Comparison of ENCODE assay signal across 10 mouse cellular contexts in the genomic region with DNA sequence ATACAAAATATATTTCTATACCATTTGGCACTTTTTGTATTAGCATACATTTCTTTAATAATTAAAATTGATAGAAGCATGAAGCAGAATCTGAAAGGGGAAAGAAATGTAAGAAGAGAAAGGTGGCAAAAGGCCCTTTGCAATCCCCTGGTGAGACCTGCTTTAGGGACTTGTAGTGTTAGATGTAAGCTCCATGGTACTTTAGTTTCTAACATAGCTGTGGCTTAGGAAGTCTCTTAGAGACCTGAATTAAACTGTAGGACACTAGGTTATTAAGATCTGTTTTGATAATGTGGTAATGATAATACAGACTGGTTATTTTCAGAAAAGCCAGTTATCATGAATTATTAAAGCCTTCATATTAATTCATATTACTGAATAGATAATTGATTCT. TPM values are rescaled to one million over a fixed set of nuclear protein-coding genes. Genes with fewer than 3 reads are reported as not detected.
DNase-seq lines count a peak whose midpoint lies in the region; ATAC-seq and TF ChIP-seq lines count a peak whose summit lies in the region.
"Had no signal": no experiment of that assay in that cellular context is flagged by ENCODE, and none has a peak within 500 bp of the region (broad histone marks: within the 10 kb centered on the region; RNA-seq: fewer than 3 reads in every experiment).

No protein-coding gene starts in this region.

- H3K36me3 ChIP-seq in intestine, embryonic 14.5 days (ENCODE audit: control insufficient read depth, insufficient read depth, low read length): no peaks in the 10 kb centered on the region
- no peaks in the 10 kb centered on the region for H3K36me3 ChIP-seq in intestine, embryonic 16.5 days (ENCODE audit: control insufficient read depth, insufficient read depth, low read length)
- no peaks in the 10 kb centered on the region for H3K36me3 ChIP-seq in forebrain, embryonic 12.5 days (replicated peaks)
- H3K36me3 ChIP-seq in forebrain, postnatal 0 days (ENCODE audit: insufficient read depth): no peaks in the 10 kb centered on the region
- H3K36me3 ChIP-seq in midbrain, postnatal 0 days (ENCODE audit: insufficient read depth, low read length): no peaks in the 10 kb centered on the region
- no peaks in the 10 kb centered on the region for H3K36me3 ChIP-seq in limb, embryonic 10.5 days
- H3K36me3 ChIP-seq: lung, embryonic 15.5 days; stomach, embryonic 15.5 days had no signal

- no peak for DNase-seq in intestine, embryonic 14.5 days (ENCODE audit: low spot score)
- DNase-seq in forebrain, postnatal 0 days: no peak
- DNase-seq in midbrain, postnatal 0 days (ENCODE audit: low spot score): no peak
- no peak for DNase-seq in spleen, adult 12 weeks (ENCODE audit: low spot score)
- DNase-seq in limb, embryonic 10.5 days (ENCODE audit: low spot score): no peak
- DNase-seq in T-cell, adult 2 months (ENCODE audit: low spot score): no peak

- no peak for TF ChIP-seq CTCF in forebrain, postnatal 0 days (IDR thresholded peaks at IDR 0.05; ENCODE audit: low read depth)
- no peak for TF ChIP-seq CTCF in midbrain, postnatal 0 days (IDR thresholded peaks at IDR 0.05)

- H3K27ac ChIP-seq in intestine, embryonic 14.5 days (ENCODE audit: low read depth): no peak overlapping the region
- H3K27ac ChIP-seq in intestine, embryonic 16.5 days (ENCODE audit: low read length): no peak overlapping the region
- no peak overlapping the region for H3K27ac ChIP-seq in forebrain, embryonic 12.5 days
- H3K27ac ChIP-seq in forebrain, postnatal 0 days (ENCODE audit: low read depth, low read length): no peak overlapping the region
- no peak overlapping the region for H3K27ac ChIP-seq in midbrain, postnatal 0 days (ENCODE audit: low read depth, low read length)
- H3K27ac ChIP-seq in limb, embryonic 10.5 days: no peak overlapping the region
- H3K27ac ChIP-seq: lung, embryonic 15.5 days; stomach, embryonic 15.5 days had no signal

- no peak overlapping the region for H3K9ac ChIP-seq in intestine, embryonic 14.5 days (ENCODE audit: low read length)
- no peak overlapping the region for H3K9ac ChIP-seq in intestine, embryonic 16.5 days (ENCODE audit: low read depth, low read length)
- H3K9ac ChIP-seq in forebrain, embryonic 12.5 days: no peak overlapping the region
- H3K9ac ChIP-seq in forebrain, postnatal 0 days: no peak overlapping the region
- H3K9ac ChIP-seq in midbrain, postnatal 0 days (replicated peaks; ENCODE audit: low read length, poor library complexity, severe bottlenecking): no peak overlapping the region
- H3K9ac ChIP-seq: lung, embryonic 15.5 days; stomach, embryonic 15.5 days had no signal

- H3K4me1 ChIP-seq in intestine, embryonic 14.5 days (replicated peaks; ENCODE audit: control insufficient read depth, insufficient read depth, low read length): no peaks in the 10 kb centered on the region
- H3K4me1 ChIP-seq in intestine, embryonic 16.5 days (ENCODE audit: control insufficient read depth, insufficient read depth, low read length): no peaks in the 10 kb centered on the region
- no peaks in the 10 kb centered on the region for H3K4me1 ChIP-seq in forebrain, embryonic 12.5 days
- no peaks in the 10 kb centered on the region for H3K4me1 ChIP-seq in forebrain, postnatal 0 days (ENCODE audit: insufficient read depth)
- no peaks in the 10 kb centered on the region for H3K4me1 ChIP-seq in midbrain, postnatal 0 days (ENCODE audit: insufficient read depth, low read length)
- no peaks in the 10 kb centered on the region for H3K4me1 ChIP-seq in limb, embryonic 10.5 days
- H3K4me1 ChIP-seq: lung, embryonic 15.5 days; stomach, embryonic 15.5 days had no signal

- H3K4me3 ChIP-seq in intestine, embryonic 14.5 days (ENCODE audit: low read depth, low read length): no peak overlapping the region
- no peak overlapping the region for H3K4me3 ChIP-seq in intestine, embryonic 16.5 days (ENCODE audit: low read length)
- H3K4me3 ChIP-seq in forebrain, embryonic 12.5 days (replicated peaks): no peak overlapping the region
- H3K4me3 ChIP-seq in forebrain, postnatal 0 days (ENCODE audit: low read depth, low read length): peak overlapping the region; percentile 4; the same call in 1 of the 2 replicates
- no peak overlapping the region for H3K4me3 ChIP-seq in midbrain, postnatal 0 days (ENCODE audit: low read depth, low read length)
- H3K4me3 ChIP-seq in limb, embryonic 10.5 days: no peak overlapping the region
- H3K4me3 ChIP-seq: stomach, embryonic 15.5 days had no signal

- no peaks in the 10 kb centered on the region for H3K9me3 ChIP-seq in intestine, embryonic 14.5 days (ENCODE audit: control insufficient read depth, low read length)
- no peaks in the 10 kb centered on the region for H3K9me3 ChIP-seq in intestine, embryonic 16.5 days (ENCODE audit: control insufficient read depth, low read length)
- H3K9me3 ChIP-seq in forebrain, embryonic 12.5 days: no peaks in the 10 kb centered on the region
- no peaks in the 10 kb centered on the region for H3K9me3 ChIP-seq in forebrain, postnatal 0 days (ENCODE audit: low read length)
- no peaks in the 10 kb centered on the region for H3K9me3 ChIP-seq in midbrain, postnatal 0 days (ENCODE audit: low read length)
- no peaks in the 10 kb centered on the region for H3K9me3 ChIP-seq in limb, embryonic 10.5 days (replicated peaks)
- H3K9me3 ChIP-seq: lung, embryonic 15.5 days; stomach, embryonic 15.5 days had no signal

- H3K27me3 ChIP-seq in intestine, embryonic 14.5 days (replicated peaks; ENCODE audit: control insufficient read depth, insufficient read depth, low read length): no peaks in the 10 kb centered on the region
- H3K27me3 ChIP-seq in intestine, embryonic 16.5 days (replicated peaks; ENCODE audit: control insufficient read depth, insufficient read depth, low read length): no peaks in the 10 kb centered on the region
- H3K27me3 ChIP-seq in forebrain, embryonic 12.5 days: no peaks in the 10 kb centered on the region
- no peaks in the 10 kb centered on the region for H3K27me3 ChIP-seq in forebrain, postnatal 0 days (ENCODE audit: insufficient read depth, low read length)
- H3K27me3 ChIP-seq in midbrain, postnatal 0 days (ENCODE audit: insufficient read depth, low read length): no peaks in the 10 kb centered on the region
- no peaks in the 10 kb centered on the region for H3K27me3 ChIP-seq in limb, embryonic 10.5 days (ENCODE audit: low read depth, poor library complexity, severe bottlenecking)
- H3K27me3 ChIP-seq: lung, embryonic 15.5 days; stomach, embryonic 15.5 days had no signal

- ATAC-seq in intestine, embryonic 14.5 days (replicated peaks; ENCODE audit: low FRiP score, low TSS enrichment, low read depth): no peak
- ATAC-seq in intestine, embryonic 16.5 days: no peak
- ATAC-seq in forebrain, embryonic 12.5 days (ENCODE audit: low FRiP score): peak; percentile 55
- ATAC-seq in forebrain, postnatal 0 days: peak; percentile 15; the same call in 1 of the 2 replicates
- ATAC-seq in midbrain, postnatal 0 days (ENCODE audit: low FRiP score): peak; percentile 9; the same call in 1 of the 2 replicates

- H3K4me2 ChIP-seq in intestine, embryonic 14.5 days (ENCODE audit: low read length): peak overlapping the region; percentile 46; the same call in 1 of the 2 replicates
- H3K4me2 ChIP-seq in intestine, embryonic 16.5 days (ENCODE audit: low read depth, low read length): no peak overlapping the region
- H3K4me2 ChIP-seq in forebrain, embryonic 12.5 days: no peak overlapping the region
- H3K4me2 ChIP-seq in forebrain, postnatal 0 days (ENCODE audit: low read depth): no peak overlapping the region
- no peak overlapping the region for H3K4me2 ChIP-seq in midbrain, postnatal 0 days (ENCODE audit: low read depth, low read length, poor library complexity, severe bottlenecking)

RNA-seq across cellular contexts. Expression of a gene that starts 38.5 kb away (rescaled TPM):
- 25.2 and 29.0 TPM in 2 replicates for polyA plus RNA-seq in intestine, embryonic 14.5 days (2014; fragmentation: Nextera tagmentation; extraction: Ambion mirVana)
- polyA plus RNA-seq in intestine, embryonic 16.5 days (2015; fragmentation: Nextera tagmentation; extraction: Ambion mirVana): 12.2 and 13.5 TPM in 2 replicates
- 64.1 and 77.3 TPM in 2 replicates for polyA plus RNA-seq in forebrain, embryonic 12.5 days (2016; fragmentation: Nextera tagmentation; extraction: Ambion mirVana)
- 48.0 and 57.7 TPM in 2 replicates for total RNA-seq in forebrain, postnatal 0 days (2014; rRNA removed)
- polyA plus RNA-seq in forebrain, postnatal 0 days (2015; fragmentation: Nextera tagmentation; extraction: Ambion mirVana): 44.6 and 47.9 TPM in 2 replicates
- total RNA-seq in midbrain, postnatal 0 days (2014; rRNA removed): 39.7 and 47.5 TPM in 2 replicates
- 49.3 and 57.9 TPM in 2 replicates for polyA plus RNA-seq in midbrain, postnatal 0 days (2015; fragmentation: Nextera tagmentation; extraction: Ambion mirVana)
- polyA plus RNA-seq in limb, embryonic 10.5 days (2016; fragmentation: Nextera tagmentation; extraction: Ambion mirVana): 35.9 and 43.4 TPM in 2 replicates

Comparison
In these comparisons a context has a peak if more than half of its experiments do, and no peak if none do; other contexts are left out.
1. ATAC-seq: peak in forebrain, embryonic 12.5 days (single experiment), forebrain, postnatal 0 days (single experiment) and midbrain, postnatal 0 days (single experiment); none in intestine, embryonic 14.5 days (single experiment) and intestine, embryonic 16.5 days (single experiment).